Mouse (Mus musculus) ovary, postnatal 10 days (tissue): ENCODE measurements around the gene Polr1c.
A peak's percentile ranks its signal among the peaks of the same experiment; 100 is the strongest.

Experiments
- DNase-seq: peaks from one replicate; pipeline ENCODE4 v3.0.0; 2022; ENCODE audit warnings: low spot score

The Polr1c gene

GRCm38 (mm10) chr17:46247512-46248188, at the start of gene Polr1c, which contains the start of gene Yipf3:
Gene Polr1c, minus strand, starts transcription at chr17:46248054.
Gene Yipf3, plus strand, starts transcription at chr17:46248080.
- peak; percentile 80 for DNase-seq

GRCm38 (mm10) chr17:46297028-46297363, 49.1 kb upstream of the Polr1c start:
- no peak for DNase-seq

GRCm38 (mm10) chr17:46296601-46297000, 48.7 kb upstream of the Polr1c start:
- no peak for DNase-seq

- DNase-seq, result no peak
Measured at GRCm38 (mm10) chr17:46287678-46288095, 39.8 kb upstream of the Polr1c start.

GRCm38 (mm10) chr17:46285407-46285806, 37.6 kb upstream of the Polr1c start:
- no peak for DNase-seq

GRCm38 (mm10) chr17:46284653-46285052, 36.8 kb upstream of the Polr1c start:
- no peak for DNase-seq

GRCm38 (mm10) chr17:46283911-46284310, 36.1 kb upstream of the Polr1c start:
- no peak for DNase-seq

- DNase-seq, result no peak
Measured at GRCm38 (mm10) chr17:46283140-46283539, 35.3 kb upstream of the Polr1c start.

GRCm38 (mm10) chr17:46282483-46283123, 34.7 kb upstream of the Polr1c start, which contains the start of gene Tjap1:
Gene Tjap1, minus strand, starts transcription at chr17:46283026.
- peak; percentile 82 for DNase-seq

- no peak for DNase-seq
Measured at GRCm38 (mm10) chr17:46278011-46278765, 30.3 kb upstream of the Polr1c start.

- no peak for DNase-seq
Measured at GRCm38 (mm10) chr17:46277586-46277985, 29.7 kb upstream of the Polr1c start.

- no peak for DNase-seq
Measured at GRCm38 (mm10) chr17:46275506-46275905, 27.7 kb upstream of the Polr1c start.

GRCm38 (mm10) chr17:46275034-46275433, 27.2 kb upstream of the Polr1c start:
- no peak for DNase-seq

- no peak for DNase-seq
Measured at GRCm38 (mm10) chr17:46274465-46274864, 26.6 kb upstream of the Polr1c start.

GRCm38 (mm10) chr17:46273803-46274236, 26.0 kb upstream of the Polr1c start:
- no peak for DNase-seq

GRCm38 (mm10) chr17:46272675-46273074, 24.8 kb upstream of the Polr1c start:
- no peak for DNase-seq

- no peak for DNase-seq
Measured at GRCm38 (mm10) chr17:46272058-46272457, 24.2 kb upstream of the Polr1c start.

GRCm38 (mm10) chr17:46269771-46270534, 22.1 kb upstream of the Polr1c start:
- no peak for DNase-seq

GRCm38 (mm10) chr17:46268026-46268720, 20.3 kb upstream of the Polr1c start:
- no peak for DNase-seq

GRCm38 (mm10) chr17:46267511-46267910, 19.7 kb upstream of the Polr1c start:
- DNase-seq, result no peak

- DNase-seq, result no peak
Measured at GRCm38 (mm10) chr17:46266986-46267385, 19.1 kb upstream of the Polr1c start.
